Mouse (Mus musculus) testis, adult 2 months (tissue): ENCODE results near the gene Cog5.

Source experiments
- CTCF ChIP-seq: fragments of 200-500 bp; IDR thresholded peaks from 2 replicates; pipeline ENCODE4 v1.5.1; 2012; ENCODE audit warnings: low read depth, mild to moderate bottlenecking, inconsistent platforms, low read length, moderate library complexity; ENCODE audit not compliant: control insufficient read depth, insufficient read depth, insufficient replicate concordance
- POLR2A ChIP-seq: fragments of 200-500 bp; IDR thresholded peaks from 2 replicates; pipeline ENCODE4 v1.6.1; 2012; ENCODE audit warnings: low read depth, mild to moderate bottlenecking, inconsistent platforms, low read length, moderate library complexity; ENCODE audit not compliant: control insufficient read depth

DNA sequence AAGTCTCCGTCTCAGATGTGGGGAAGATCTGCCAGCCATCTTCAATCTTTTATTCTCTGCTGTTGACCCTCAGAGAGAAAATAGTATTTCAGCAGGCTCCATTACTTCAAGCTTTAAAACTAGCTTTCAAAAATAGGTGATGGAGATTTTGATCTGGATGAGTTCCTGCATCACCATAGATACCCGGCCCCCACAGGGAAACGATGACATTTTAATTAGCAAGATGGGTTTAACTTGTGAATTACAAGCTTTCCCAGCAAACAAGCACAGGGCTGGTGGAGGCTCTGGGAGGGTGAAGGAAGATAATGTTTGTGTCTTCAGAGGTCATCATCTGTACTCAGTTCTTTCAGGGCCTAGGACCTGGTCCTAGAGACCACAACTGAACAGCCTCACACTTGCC, 118.9 kb downstream of the Cog5 start:
- no peak for TF ChIP-seq CTCF
- no peak for TF ChIP-seq POLR2A
